Mouse (Mus musculus) stomach, embryonic 15.5 days (tissue): Measurements from ENCODE around the gene Zfp617. TPM values are rescaled to one million over a fixed set of nuclear protein-coding genes. Genes with fewer than 3 reads are reported as not detected.

ENCODE experiments used
- polyA plus RNA-seq: library from polyadenylated mRNA; unstranded; fragments of >200 nt; fragmentation: Nextera tagmentation; extraction: Ambion mirVana; gene quantifications from 2 replicates; pipeline ENCODE4 v1.2.1, GENCODE M21; 2015

Zfp617 gene
- polyA plus RNA-seq, 1 experiment from 2014 or later: 21.9 TPM

Other genes with a start within 250 kb of the Zfp617 start
- 1.1 TPM in 2 replicates for gene Unc13a, start 236.9 kb upstream of the Zfp617 start, polyA plus RNA-seq
- 9.1 and 9.6 TPM in 2 replicates for gene Jak3, start 232.3 kb upstream of the Zfp617 start, polyA plus RNA-seq
- 1.4 and 2.0 TPM in 2 replicates for gene Insl3, start 219.4 kb upstream of the Zfp617 start, polyA plus RNA-seq
- 10.4 and 12.2 TPM in 2 replicates for gene B3gnt3, start 206.8 kb upstream of the Zfp617 start, polyA plus RNA-seq
- gene Fcho1, start 182.9 kb upstream of the Zfp617 start, polyA plus RNA-seq: 7.6 and 8.3 TPM in 2 replicates
- gene Zfp709, start 26.6 kb upstream of the Zfp617 start, polyA plus RNA-seq: 5.3 and 6.2 TPM in 2 replicates
- 5.1 and 5.3 TPM in 2 replicates for gene Zfp882, start within 50 bp of the Zfp617 start, polyA plus RNA-seq
- gene Zfp961, start 42.4 kb downstream of the Zfp617 start, polyA plus RNA-seq: 20.6 and 24.7 TPM in 2 replicates
- 3.7 and 4.0 TPM in 2 replicates for gene Cyp4f18, start 101.0 kb downstream of the Zfp617 start, polyA plus RNA-seq
- gene Olfr372, start 132.6 kb downstream of the Zfp617 start, polyA plus RNA-seq: not detected in 2 replicates
- gene Olfr373, start 174.5 kb downstream of the Zfp617 start, polyA plus RNA-seq: 0.06 TPM in 1 of 2 replicates, not detected in the other
- 0.01 TPM in 1 of 2 replicates, not detected in the other for gene Olfr374, start 198.4 kb downstream of the Zfp617 start, polyA plus RNA-seq
- 591 and 600 TPM in 2 replicates for gene Tpm4, start 226.3 kb downstream of the Zfp617 start, polyA plus RNA-seq